Mouse (Mus musculus) hindbrain, embryonic 10.5 days (tissue): ENCODE results near the gene Pla2g1b. TPM values are rescaled to one million over a fixed set of nuclear protein-coding genes. Genes with fewer than 3 reads are reported as not detected.
A peak's percentile ranks its signal among the peaks of the same experiment; 100 is the strongest.
"Not testable (repeated sequence)": the region's sequence is repeated elsewhere in the genome, so short reads cannot be mapped to it uniquely, and the experiment has no call there.

Experiments
- DNase-seq: peaks from one replicate; pipeline ENCODE4 v3.0.0-alpha.2; 2017; ENCODE audit warnings: low spot score
- H3K27ac ChIP-seq: fragments of 300-500 bp; sonication (generic); 2 replicates; pipeline ENCODE4 v1.5.1; 2016; ENCODE audit warnings: mild to moderate bottlenecking, moderate library complexity
- H3K27me3 ChIP-seq: fragments of 300-500 bp; sonication (generic); 2 replicates; pipeline ENCODE4 v1.6.1; 2016; ENCODE audit warnings: mild to moderate bottlenecking; ENCODE audit not compliant: poor library complexity, insufficient read depth, severe bottlenecking
- H3K36me3 ChIP-seq: fragments of 300-500 bp; sonication (generic); 2 replicates; pipeline ENCODE4 v1.6.1; 2016; ENCODE audit warnings: mild to moderate bottlenecking, moderate library complexity
- H3K4me1 ChIP-seq: fragments of 300-500 bp; sonication (generic); replicated peaks from 2 replicates; pipeline ENCODE4 v1.6.1; 2016; ENCODE audit warnings: mild to moderate bottlenecking
- H3K4me3 ChIP-seq: fragments of 300-500 bp; sonication (generic); 2 replicates; pipeline ENCODE4 v1.5.1; 2016; ENCODE audit warnings: mild to moderate bottlenecking, moderate library complexity
- H3K9me3 ChIP-seq: fragments of 300-500 bp; sonication (generic); 2 replicates; pipeline ENCODE4 v1.6.1; 2016; ENCODE audit warnings: mild to moderate bottlenecking, moderate library complexity
- WGBS: fragments of 180-500 bp; shearing (Covaris S2); methylation state at CpG from one replicate; pipeline ENCODE4 v1.1.7; 2016; 5-methylcytosine and 5-hydroxymethylcytosine counted together
- polyA plus RNA-seq: library from polyadenylated mRNA; unstranded; fragments of >200 nt; fragmentation: Nextera tagmentation; extraction: Ambion mirVana; gene quantifications from 2 replicates; pipeline ENCODE4 v1.2.1, GENCODE M21; 2016

Pla2g1b gene
- polyA plus RNA-seq, 1 experiment from 2014 or later, result 0.51 TPM

DNA sequence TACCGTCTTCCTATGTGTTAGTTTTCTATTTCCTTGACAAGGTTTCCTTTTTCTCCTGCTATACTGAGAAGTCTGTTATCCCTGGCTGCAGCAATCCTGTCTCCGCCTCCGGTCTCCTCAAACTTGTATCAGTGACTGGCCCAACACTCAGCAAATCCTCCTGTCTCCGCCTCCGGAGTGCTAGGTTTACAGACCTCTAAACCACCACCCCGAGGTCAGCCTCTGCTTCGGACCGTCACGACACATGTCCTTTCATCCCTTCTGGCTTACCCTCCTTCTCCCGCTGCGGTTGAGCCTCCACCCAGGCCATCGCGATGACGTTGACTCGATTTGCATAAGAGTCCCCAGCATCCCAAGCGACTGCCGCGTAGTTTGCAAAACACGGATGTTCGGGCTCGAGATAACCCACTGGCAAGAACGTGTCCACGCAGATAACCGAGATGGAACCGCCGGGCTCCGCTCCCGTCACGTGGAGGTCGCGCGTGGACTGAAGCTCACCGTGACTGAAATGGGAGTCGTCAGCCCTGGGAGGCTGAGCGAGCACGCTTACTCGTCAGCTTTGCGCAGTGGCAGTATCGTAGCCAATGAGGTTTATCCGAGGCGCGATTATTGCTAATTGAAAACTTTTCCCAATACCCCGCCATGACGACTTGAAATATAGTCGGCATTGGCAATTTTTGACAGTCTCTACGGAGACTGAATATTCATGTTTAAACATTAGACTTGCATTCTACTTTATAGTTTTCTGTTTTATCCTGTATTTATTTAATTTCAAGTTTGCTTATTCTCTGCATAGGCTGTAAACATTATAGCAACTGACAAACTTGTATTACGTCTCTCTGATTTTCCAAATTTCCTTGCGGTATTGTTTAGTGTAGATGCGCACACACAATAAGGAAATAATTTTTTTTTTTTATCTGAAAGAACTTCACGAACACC, 23.9 kb downstream of the Pla2g1b start:
- H3K36me3 ChIP-seq, result no peaks in the 10 kb centered on the region
- H3K27me3 ChIP-seq, result no peaks in the 10 kb centered on the region
- DNase-seq, result peak; percentile 91
- H3K27ac ChIP-seq, result peak overlapping the region; percentile 100
- H3K9me3 ChIP-seq, result no peaks in the 10 kb centered on the region
- H3K4me1 ChIP-seq, result peaks cover 40% of the 10 kb centered on the region
- H3K4me3 ChIP-seq, result peak overlapping the region; percentile 50
- under 1% methylated on average over 50 of the region's 50 CpGs for WGBS

DNA sequence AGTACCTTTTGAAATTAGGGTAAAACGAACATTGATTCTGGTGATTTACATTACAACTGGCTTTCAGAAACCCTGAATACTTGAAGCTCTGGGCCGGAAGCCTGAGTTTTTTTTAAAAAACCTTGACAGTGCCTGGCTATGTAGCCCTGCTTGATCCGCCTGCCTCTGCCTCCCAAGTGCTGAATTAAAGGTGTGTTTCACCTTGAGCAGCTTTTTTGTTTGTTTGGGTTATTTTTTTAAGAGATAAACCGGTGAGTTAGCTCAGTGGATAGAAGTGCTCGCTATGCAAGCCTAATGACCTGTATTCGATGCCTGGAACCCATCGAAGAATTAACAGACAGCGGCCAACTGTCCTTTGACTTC, 24.6 kb downstream of the Pla2g1b start:
- 19% methylated on average over 8 of the region's 8 CpGs for WGBS
- no peak overlapping the region for H3K27ac ChIP-seq
- no peak for DNase-seq
- H3K9me3 ChIP-seq, result no peaks in the 10 kb centered on the region
- peaks cover 38% of the 10 kb centered on the region for H3K4me1 ChIP-seq
- no peaks in the 10 kb centered on the region for H3K36me3 ChIP-seq
- no peaks in the 10 kb centered on the region for H3K27me3 ChIP-seq
- no peak overlapping the region for H3K4me3 ChIP-seq

DNA sequence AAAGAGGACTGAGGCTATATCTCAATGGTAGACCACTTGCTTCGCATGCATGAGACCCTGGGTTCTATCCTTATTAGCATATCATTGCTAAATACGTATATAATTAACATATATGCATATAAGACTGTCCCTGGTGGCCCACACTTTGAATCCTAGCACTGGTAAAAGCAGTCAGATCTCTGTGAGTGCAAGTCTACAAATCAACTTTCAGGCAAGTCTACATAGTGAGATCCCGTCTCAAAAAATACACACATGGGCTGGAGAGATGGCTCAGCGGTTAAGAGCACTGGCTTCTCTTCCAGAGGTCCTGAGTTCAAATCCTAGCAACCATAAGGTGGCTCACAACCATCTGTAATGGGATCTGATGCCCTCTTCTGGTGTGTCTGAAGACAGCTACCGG, 25.0 kb downstream of the Pla2g1b start:
- Histone ChIP-seq H3K36me3 (no peaks in the 10 kb centered on the region), H3K4me1 (peaks cover 38% of the 10 kb centered on the region), H3K4me3 (no peak overlapping the region), H3K27ac (no peak overlapping the region), H3K27me3 (no peaks in the 10 kb centered on the region), H3K9me3 (no peaks in the 10 kb centered on the region)
- DNase-seq, result no peak
- 40% methylated on average over 5 of the region's 5 CpGs for WGBS

- Histone ChIP-seq H3K4me1 (peaks cover 38% of the 10 kb centered on the region), H3K27me3 (no peaks in the 10 kb centered on the region), H3K9me3 (no peaks in the 10 kb centered on the region), H3K27ac (peak overlapping the region; percentile 51), H3K4me3 (peak overlapping the region; percentile 40), H3K36me3 (no peaks in the 10 kb centered on the region)
- 8% methylated on average over 28 of the region's 28 CpGs for WGBS
- peak; percentile 48 for DNase-seq
Measured at GRCm38 (mm10) chr5:115491771-115492322, 25.8 kb downstream of the Pla2g1b start.

DNA sequence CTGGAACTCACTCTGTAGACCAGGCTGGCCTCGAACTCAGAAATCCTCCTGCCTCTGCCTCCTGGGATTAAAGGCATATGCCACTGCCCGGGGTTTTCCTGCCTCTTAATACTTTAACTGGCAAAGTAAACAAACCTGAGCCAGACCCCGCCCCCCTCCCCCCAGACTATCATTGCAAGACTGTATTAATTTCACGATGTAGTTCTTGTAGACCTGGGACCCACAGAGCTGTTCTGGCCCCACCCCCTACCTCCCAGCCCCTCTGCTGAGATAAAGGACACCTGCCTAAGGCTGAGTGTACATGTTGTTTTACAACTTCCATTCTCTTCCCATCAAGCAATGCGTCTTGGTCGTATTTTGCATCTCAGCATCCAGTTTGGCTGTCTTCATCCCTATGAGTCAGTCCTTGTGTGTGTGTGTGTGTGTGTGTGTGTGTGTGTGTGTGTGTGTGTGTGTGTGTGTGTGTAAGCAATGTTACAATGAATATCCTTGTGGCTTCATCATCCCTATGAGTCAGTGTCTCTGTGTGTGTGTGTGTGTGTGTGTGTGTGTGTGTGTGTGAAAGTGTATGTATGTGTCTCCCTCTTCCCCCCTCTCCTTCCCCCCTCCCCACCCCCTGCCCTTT, 26.8 kb downstream of the Pla2g1b start:
- 81% methylated on average over 6 of the region's 6 CpGs for WGBS
- Histone ChIP-seq H3K27me3 (no peaks in the 10 kb centered on the region), H3K36me3 (no peaks in the 10 kb centered on the region), H3K4me3 (no peak overlapping the region), H3K4me1 (peaks cover 38% of the 10 kb centered on the region), H3K9me3 (no peaks in the 10 kb centered on the region), H3K27ac (no peak overlapping the region)
- no peak for DNase-seq

DNA sequence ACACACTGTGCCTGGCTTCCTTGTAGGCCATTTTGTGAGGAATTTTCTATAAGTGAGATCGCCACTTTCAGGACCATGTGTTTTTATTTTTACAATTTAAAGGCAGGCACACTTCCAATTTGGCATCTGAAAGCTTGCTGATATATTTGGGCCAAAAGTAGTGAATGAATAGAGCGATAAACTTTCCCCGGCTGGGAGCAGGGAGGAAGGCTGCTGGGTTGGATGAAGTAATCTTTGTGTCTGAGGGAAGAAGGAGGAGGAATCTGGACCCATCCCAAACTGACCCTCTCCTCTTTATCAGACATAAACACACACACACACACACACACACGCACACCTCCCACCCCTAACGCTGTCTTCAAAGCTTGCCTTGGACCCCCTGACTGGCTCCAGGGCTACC, 27.4 kb downstream of the Pla2g1b start:
- H3K27me3 ChIP-seq, result peaks cover 4% of the 10 kb centered on the region; the same call in 1 of the 2 replicates
- no peak overlapping the region for H3K27ac ChIP-seq
- no peaks in the 10 kb centered on the region for H3K9me3 ChIP-seq
- no peaks in the 10 kb centered on the region for H3K36me3 ChIP-seq
- no peak overlapping the region for H3K4me3 ChIP-seq
- H3K4me1 ChIP-seq, result peaks cover 38% of the 10 kb centered on the region
- WGBS, result 77% methylated on average over 5 of the region's 5 CpGs
- DNase-seq, result no peak

- H3K27ac ChIP-seq, DNase-seq, H3K9me3 ChIP-seq, H3K4me3 ChIP-seq, H3K27me3 ChIP-seq, H3K36me3 ChIP-seq: not testable (repeated sequence)
- peaks cover 27% of the 10 kb centered on the region for H3K4me1 ChIP-seq
- 77% methylated on average over 3 of the region's 3 CpGs for WGBS
Measured at GRCm38 (mm10) chr5:115495618-115496017, 29.6 kb downstream of the Pla2g1b start.

DNA sequence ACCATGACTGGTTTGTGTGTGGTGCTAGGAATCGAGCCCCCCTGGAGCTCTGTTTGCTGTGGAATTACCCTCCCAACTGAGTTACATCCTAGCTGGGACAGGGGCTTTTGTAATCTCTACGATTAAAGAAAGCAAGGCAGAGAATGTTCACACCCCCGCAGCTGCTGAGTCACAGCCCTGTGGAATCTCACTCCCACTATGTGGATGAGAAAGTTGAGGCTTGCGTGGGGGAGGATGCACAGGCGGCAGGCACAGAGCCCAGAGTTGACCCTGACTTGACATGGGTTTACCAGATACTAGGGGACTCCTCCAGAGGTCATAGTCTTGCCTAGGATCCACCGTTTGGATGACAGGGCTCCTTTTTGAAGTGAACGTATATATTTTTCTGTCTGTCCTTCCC, 31.0 kb downstream of the Pla2g1b start:
- no peak for DNase-seq
- Histone ChIP-seq H3K4me1 (peaks cover 16% of the 10 kb centered on the region), H3K27ac (no peak overlapping the region), H3K36me3 (no peaks in the 10 kb centered on the region), H3K27me3 (peaks cover 4% of the 10 kb centered on the region; the same call in 1 of the 2 replicates), H3K9me3 (no peaks in the 10 kb centered on the region), H3K4me3 (no peak overlapping the region)
- WGBS, result 79% methylated on average over 7 of the region's 7 CpGs

- Histone ChIP-seq H3K27ac (no peak overlapping the region), H3K9me3 (no peaks in the 10 kb centered on the region), H3K4me3 (no peak overlapping the region), H3K27me3 (peaks cover 4% of the 10 kb centered on the region; the same call in 1 of the 2 replicates), H3K36me3 (no peaks in the 10 kb centered on the region), H3K4me1 (peaks cover 5% of the 10 kb centered on the region; the same call in 1 of the 2 replicates)
- 59% methylated on average over 9 of the region's 9 CpGs for WGBS
- no peak for DNase-seq
Measured at GRCm38 (mm10) chr5:115498307-115499240, 32.5 kb downstream of the Pla2g1b start.

DNA sequence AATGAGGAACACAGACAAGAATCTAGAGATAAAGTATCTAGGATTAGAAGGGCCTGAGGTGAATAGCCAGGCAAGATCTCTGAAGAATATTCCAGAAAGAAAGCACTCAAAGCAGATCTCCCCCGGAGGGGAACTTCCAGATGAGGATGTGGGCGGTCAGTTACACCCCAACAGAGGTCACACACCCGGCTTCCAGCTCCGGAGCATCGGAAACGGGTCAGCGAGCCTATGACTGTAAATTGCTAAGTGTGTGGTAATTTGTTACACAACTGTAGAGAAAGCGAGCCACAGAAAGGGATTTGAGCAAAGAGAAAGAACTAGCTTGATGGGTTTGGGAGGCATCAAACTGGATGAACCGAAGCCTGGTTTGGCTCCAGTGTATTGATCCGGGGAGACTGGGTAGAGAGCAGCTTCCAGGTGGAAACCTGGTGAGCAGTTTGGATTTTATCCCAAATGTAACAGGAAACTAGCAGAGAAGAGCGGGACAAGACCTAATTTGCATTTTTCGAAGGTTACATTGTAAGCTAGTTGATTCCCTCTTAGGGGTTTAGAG, 34.4 kb downstream of the Pla2g1b start:
- no peak for DNase-seq
- Histone ChIP-seq H3K4me3 (no peak overlapping the region), H3K4me1 (no peaks in the 10 kb centered on the region), H3K36me3 (no peaks in the 10 kb centered on the region), H3K27me3 (peaks cover 4% of the 10 kb centered on the region; the same call in 1 of the 2 replicates), H3K27ac (no peak overlapping the region), H3K9me3 (0 out of 2 replicates have a peak, but pooled peaks cover 2% of the 10 kb centered on the region)
- 85% methylated on average over 12 of the region's 12 CpGs for WGBS

DNA sequence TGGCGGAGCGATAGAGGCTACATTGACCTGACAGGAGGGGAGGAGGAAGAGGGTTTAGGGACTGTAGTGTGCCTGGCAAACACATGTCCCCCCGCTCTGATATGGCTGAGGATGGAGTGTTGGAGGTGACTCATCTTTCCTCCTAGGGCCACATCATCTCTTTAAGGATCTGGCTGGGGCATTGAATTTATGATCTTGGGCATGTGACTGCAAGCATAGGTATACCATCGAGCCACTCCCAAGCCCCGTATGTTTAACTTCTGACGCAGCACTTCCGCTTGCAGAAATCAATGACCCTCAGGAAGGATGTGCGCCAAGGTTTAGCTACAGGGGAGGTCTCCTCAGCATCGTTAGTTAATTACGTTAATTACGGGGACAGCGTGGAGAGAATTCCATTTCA, 37.0 kb downstream of the Pla2g1b start:
- no peak for DNase-seq
- H3K9me3 ChIP-seq, result 0 out of 2 replicates have a peak, but pooled peaks cover 2% of the 10 kb centered on the region
- 62% methylated on average over 12 of the region's 12 CpGs for WGBS
- H3K4me1 ChIP-seq, result peaks cover 19% of the 10 kb centered on the region
- no peaks in the 10 kb centered on the region for H3K36me3 ChIP-seq
- H3K4me3 ChIP-seq, result no peak overlapping the region
- H3K27me3 ChIP-seq, result peaks cover 9% of the 10 kb centered on the region; the same call in 1 of the 2 replicates
- no peak overlapping the region for H3K27ac ChIP-seq

GRCm38 (mm10) chr5:115505617-115506016, 39.6 kb downstream of the Pla2g1b start:
- H3K27me3 ChIP-seq, H3K27ac ChIP-seq, H3K36me3 ChIP-seq, H3K9me3 ChIP-seq, DNase-seq, H3K4me3 ChIP-seq: not testable (repeated sequence)
- peaks cover 44% of the 10 kb centered on the region for H3K4me1 ChIP-seq
- WGBS, result 70% methylated on average over 4 of the region's 4 CpGs
